10 mouse cellular contexts compared by ENCODE assay signal in genomic region chr1:60868333-60869277, GRCm38 (mm10). TPM values are rescaled to one million over a fixed set of nuclear protein-coding genes. Genes with fewer than 3 reads are reported as not detected.
DNase-seq lines count a peak whose midpoint lies in the region; ATAC-seq and TF ChIP-seq lines count a peak whose summit lies in the region.
"Had no signal": no experiment of that assay in that cellular context is flagged by ENCODE, and none has a peak within 500 bp of the region (broad histone marks: within the 10 kb centered on the region; RNA-seq: fewer than 3 reads in every experiment).

No protein-coding gene starts in this region.

- WGBS in forebrain, embryonic 16.5 days, result 61% methylated on average over 17 of the region's 17 CpGs
- 65% methylated on average over 17 of the region's 17 CpGs for WGBS in kidney, adult 2 months

- ATAC-seq in forebrain, embryonic 16.5 days, result peak; percentile 75

- no peaks in the 10 kb centered on the region for H3K9me3 ChIP-seq in forebrain, embryonic 16.5 days (ENCODE audit: control insufficient read depth, low read length)

- no peaks in the 10 kb centered on the region for H3K4me1 ChIP-seq in forebrain, embryonic 16.5 days (replicated peaks; ENCODE audit: control insufficient read depth, insufficient read depth, low read length)
- H3K4me1 ChIP-seq in kidney, adult 2 months (ENCODE audit: control insufficient read depth, insufficient read depth, low read length), result no peaks in the 10 kb centered on the region

- H3K9ac ChIP-seq in forebrain, embryonic 16.5 days (replicated peaks; ENCODE audit: low read depth, low read length), result no peak overlapping the region

- H3K27ac ChIP-seq in forebrain, embryonic 16.5 days (ENCODE audit: low read length), result no peak overlapping the region
- no peak overlapping the region for H3K27ac ChIP-seq in kidney, adult 2 months (ENCODE audit: insufficient read depth, low read depth, low read length)

- no peaks in the 10 kb centered on the region for H3K36me3 ChIP-seq in forebrain, embryonic 16.5 days (ENCODE audit: control insufficient read depth, insufficient read depth)
- no peaks in the 10 kb centered on the region for H3K36me3 ChIP-seq in kidney, adult 2 months (ENCODE audit: control insufficient read depth, insufficient read depth, low read length)

- no peak overlapping the region for H3K4me3 ChIP-seq in forebrain, embryonic 16.5 days (replicated peaks; ENCODE audit: low read length)
- no peak overlapping the region for H3K4me3 ChIP-seq in kidney, adult 2 months (ENCODE audit: insufficient read depth, low read depth, low read length)
- H3K4me3 ChIP-seq: myocyte had no signal

- TF ChIP-seq CTCF in kidney, adult 2 months (conservative IDR thresholded peaks at IDR 0.05; ENCODE audit: insufficient read depth, insufficient read length, low read depth, low read length), result peak; percentile 74

- no peak overlapping the region for H3K4me2 ChIP-seq in forebrain, embryonic 16.5 days (ENCODE audit: low read length)

- H3K27me3 ChIP-seq in forebrain, embryonic 16.5 days (replicated peaks; ENCODE audit: control insufficient read depth, insufficient read depth, low read length), result no peaks in the 10 kb centered on the region
- no peaks in the 10 kb centered on the region; the same call in 1 of the 2 replicates for H3K27me3 ChIP-seq in kidney, adult 2 months (replicated peaks; ENCODE audit: control insufficient read depth, insufficient read depth, low read length)

- DNase-seq in adrenal gland, postnatal 10 days, result peak; percentile 54
- DNase-seq in adrenal gland, postnatal 4 days (ENCODE audit: low spot score in 2 of 2), result no peak
- DNase-seq in A20 (ENCODE audit: low read depth, low spot score), result peak; percentile 71
- peak; percentile 81 for DNase-seq in brain, adult 2 months (ENCODE audit: low read depth, low spot score)
- peak; percentile 57 for DNase-seq in kidney, adult 2 months
- peak; percentile 60 for DNase-seq in lung, postnatal 25 days (ENCODE audit: low spot score)
- DNase-seq in skeletal muscle tissue, adult 2 months (ENCODE audit: low read depth, low spot score), result peak; percentile 34

- no peak for TF ChIP-seq POLR2A in kidney, adult 2 months (IDR thresholded peaks at IDR 0.05; ENCODE audit: low read depth, low read length)

RNA-seq across cellular contexts. Expression of gene Ctla4, which starts 18.2 kb away (rescaled TPM):
- total RNA-seq in adrenal gland, postnatal 10 days (2021), result under 1 TPM; 0.54 to 0.55 TPM
- total RNA-seq in adrenal gland, postnatal 4 days (2021), result not detected
- polyA plus RNA-seq in forebrain, embryonic 16.5 days (2015; fragmentation: Nextera tagmentation; extraction: Ambion mirVana), result not detected in 2 replicates
- polyA plus RNA-seq in kidney, adult 2 months (2012; rRNA removed), result 0.27 TPM in 1 of 2 replicates, not detected in the other
- total RNA-seq: gastrocnemius, postnatal 4 days had no signal
- polyA plus RNA-seq: myocyte had no signal

Comparison
In these comparisons a context has a peak if more than half of its experiments do, and no peak if none do; other contexts are left out.
1. DNase-seq: peak in adrenal gland, postnatal 10 days (single experiment), A20 (single experiment), brain, adult 2 months (single experiment), kidney, adult 2 months (single experiment), lung, postnatal 25 days (single experiment) and skeletal muscle tissue, adult 2 months (single experiment); none in adrenal gland, postnatal 4 days (0 of 2).